Mouse (Mus musculus) liver, embryonic 11.5 days (tissue): ENCODE data around the gene Sap25. TPM values are rescaled to one million over a fixed set of nuclear protein-coding genes. Genes with fewer than 3 reads are reported as not detected.

ENCODE experiments used
- ATAC-seq: fragments of 200-750 bp; cut with Nextera tagmentation; replicated peaks from 2 replicates; pipeline ENCODE4 v1.8.0; 2017; ENCODE audit warnings: moderate number of reproducible peaks, mild to moderate bottlenecking, moderate TSS enrichment, moderate library complexity; ENCODE audit not compliant: low FRiP score
- DNase-seq: peaks from one replicate; pipeline ENCODE4 v3.0.0-alpha.2; 2017; ENCODE audit warnings: low spot score
- H3K27ac ChIP-seq: fragments of 300-500 bp; sonication (generic); 2 replicates; pipeline ENCODE4 v1.5.1; 2014; ENCODE audit warnings: mild to moderate bottlenecking, low read depth, low read length, control low read depth
- H3K27me3 ChIP-seq: fragments of 300-500 bp; sonication (generic); replicated peaks from 2 replicates; pipeline ENCODE4 v1.6.1; 2014; ENCODE audit warnings: low read length, mixed read lengths; ENCODE audit not compliant: control insufficient read depth, insufficient read depth
- H3K36me3 ChIP-seq: fragments of 300-500 bp; sonication (generic); 2 replicates; pipeline ENCODE4 v1.6.1; 2014; ENCODE audit warnings: mild to moderate bottlenecking, low read length, moderate library complexity, mixed read lengths; ENCODE audit not compliant: control insufficient read depth, insufficient read depth
- H3K4me1 ChIP-seq: fragments of 300-500 bp; sonication (generic); replicated peaks from 2 replicates; pipeline ENCODE4 v1.6.1; 2014; ENCODE audit warnings: low read length, mixed read lengths; ENCODE audit not compliant: control insufficient read depth, insufficient read depth
- H3K4me2 ChIP-seq: fragments of 300-500 bp; sonication (generic); 2 replicates; pipeline ENCODE4 v1.6.1; 2014; ENCODE audit warnings: mild to moderate bottlenecking, control low read depth, moderate library complexity
- H3K4me3 ChIP-seq: fragments of 300-500 bp; sonication (generic); 2 replicates; pipeline ENCODE4 v1.5.1; 2014; ENCODE audit warnings: low read depth, low read length, control low read depth
- H3K9ac ChIP-seq: fragments of 300-500 bp; sonication (generic); 2 replicates; pipeline ENCODE4 v1.6.1; 2014; ENCODE audit warnings: low read depth, low read length, control low read depth
- H3K9me3 ChIP-seq: fragments of 300-500 bp; sonication (generic); 2 replicates; pipeline ENCODE4 v1.6.1; 2016; ENCODE audit warnings: low read length, inconsistent platforms, mixed read lengths; ENCODE audit not compliant: control insufficient read depth
- WGBS: fragments of 180-500 bp; shearing (Covaris S2); extraction: QIAGEN DNeasy Blood & Tissue Kit; methylation state at CpG from one replicate; pipeline ENCODE4 v1.1.7; 2014; 5-methylcytosine and 5-hydroxymethylcytosine counted together
- polyA plus RNA-seq: library from polyadenylated mRNA; unstranded; fragments of >200 nt; fragmentation: Nextera tagmentation; extraction: Ambion mirVana; gene quantifications from 2 replicates; pipeline ENCODE4 v1.2.1, GENCODE M21; 2014

Gene Sap25
- polyA plus RNA-seq, 1 experiment from 2014 or later, result 11.9 TPM

GRCm38 (mm10) chr5:137630602-137631001 lies 10.5 kb upstream of the Sap25 start:
- peak overlapping the region; percentile 96 for H3K4me2 ChIP-seq
- peak overlapping the region; percentile 81 for H3K4me3 ChIP-seq
- peaks cover 6% of the 10 kb centered on the region; the same call in 1 of the 2 replicates for H3K36me3 ChIP-seq
- H3K27ac ChIP-seq, result peak overlapping the region; percentile 98
- no peaks in the 10 kb centered on the region for H3K9me3 ChIP-seq
- WGBS, result 24% methylated on average over 3 of the region's 3 CpGs
- H3K9ac ChIP-seq, result peak overlapping the region; percentile 57
- peaks cover 24% of the 10 kb centered on the region for H3K4me1 ChIP-seq
- no peak for DNase-seq
- no peaks in the 10 kb centered on the region for H3K27me3 ChIP-seq
- no peak for ATAC-seq

GRCm38 (mm10) chr5:137631171-137631570 lies 10.0 kb upstream of the Sap25 start:
- WGBS, result 38% methylated on average over 9 of the region's 9 CpGs
- peak overlapping the region; percentile 98 for H3K27ac ChIP-seq
- peaks cover 6% of the 10 kb centered on the region; the same call in 1 of the 2 replicates for H3K36me3 ChIP-seq

GRCm38 (mm10) chr5:137631591-137631990 lies 9.5 kb upstream of the Sap25 start:
- Histone ChIP-seq H3K27me3 (no peaks in the 10 kb centered on the region), H3K27ac (peak overlapping the region; percentile 98), H3K4me3 (peak overlapping the region; percentile 81), H3K36me3 (peaks cover 7% of the 10 kb centered on the region; the same call in 1 of the 2 replicates), H3K4me1 (peaks cover 24% of the 10 kb centered on the region), H3K9ac (peak overlapping the region; percentile 57; the same call in 1 of the 2 replicates), H3K9me3 (no peaks in the 10 kb centered on the region), H3K4me2 (peak overlapping the region; percentile 96)
- DNase-seq, result no peak
- WGBS, result 27% methylated on average over 4 of the region's 4 CpGs
- ATAC-seq, result no peak

More at GRCm38 (mm10) chr5:137631171-137631570, 10.0 kb upstream of the Sap25 start:
- Histone ChIP-seq H3K4me1 (peaks cover 24% of the 10 kb centered on the region), H3K4me2 (peak overlapping the region; percentile 96), H3K9ac (peak overlapping the region; percentile 57), H3K27me3 (no peaks in the 10 kb centered on the region), H3K9me3 (no peaks in the 10 kb centered on the region), H3K4me3 (peak overlapping the region; percentile 81)
- no peak for ATAC-seq
- no peak for DNase-seq

- H3K4me1 ChIP-seq, result peaks cover 24% of the 10 kb centered on the region
- no peak overlapping the region for H3K9ac ChIP-seq
- peaks cover 24% of the 10 kb centered on the region for H3K36me3 ChIP-seq
- ATAC-seq (no peak), DNase-seq (no peak)
- no peak overlapping the region for H3K4me2 ChIP-seq
- H3K27ac ChIP-seq, result no peak overlapping the region
- H3K4me3 ChIP-seq, result no peak overlapping the region
- no peaks in the 10 kb centered on the region for H3K27me3 ChIP-seq
- H3K9me3 ChIP-seq, result no peaks in the 10 kb centered on the region
- 86% methylated on average over 12 of the region's 12 CpGs for WGBS
These were observed 7.6 kb upstream of the Sap25 start for GRCm38 (mm10) chr5:137633397-137634084.

DNA sequence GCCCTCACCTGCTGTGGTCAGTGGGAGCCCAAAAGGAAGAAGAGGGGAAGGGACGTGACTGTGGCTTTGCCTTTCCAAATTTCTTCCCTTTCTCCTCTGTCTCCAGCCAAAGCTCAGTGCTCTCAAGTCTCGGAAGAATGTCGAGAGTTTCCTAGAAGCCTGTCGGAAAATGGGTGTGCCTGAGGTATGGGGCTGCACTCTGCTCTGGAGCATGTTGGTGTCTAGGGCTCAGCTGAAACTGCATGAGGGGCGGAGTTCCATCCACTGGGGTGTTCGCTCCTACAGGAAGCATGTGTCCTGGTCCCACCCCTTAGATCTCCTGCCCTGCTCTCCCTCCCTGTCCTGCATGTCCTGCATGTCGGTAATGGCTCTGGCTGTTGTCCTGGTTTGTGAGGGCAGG lies 1.7 kb upstream of the Sap25 start:
- WGBS, result 76% methylated on average over 7 of the region's 7 CpGs
- ATAC-seq, result no peak

GRCm38 (mm10) chr5:137642886-137643285 lies 1.8 kb downstream of the Sap25 start:
- ATAC-seq (no peak), DNase-seq (no peak)
- Histone ChIP-seq H3K4me3 (no peak overlapping the region), H3K9me3 (no peaks in the 10 kb centered on the region), H3K27me3 (peaks cover 17% of the 10 kb centered on the region), H3K27ac (no peak overlapping the region), H3K4me1 (peaks cover 16% of the 10 kb centered on the region), H3K36me3 (peaks cover 28% of the 10 kb centered on the region), H3K9ac (no peak overlapping the region), H3K4me2 (no peak overlapping the region)
- WGBS, result 71% methylated on average over 4 of the region's 4 CpGs

More for the DNA sequence above, 1.7 kb upstream of the Sap25 start:
- no peak overlapping the region for H3K27ac ChIP-seq
- no peak overlapping the region for H3K9ac ChIP-seq
- DNase-seq, result no peak
- H3K36me3 ChIP-seq, result peaks cover 40% of the 10 kb centered on the region
- no peaks in the 10 kb centered on the region for H3K9me3 ChIP-seq
- peaks cover 10% of the 10 kb centered on the region for H3K27me3 ChIP-seq
- peaks cover 3% of the 10 kb centered on the region for H3K4me1 ChIP-seq
- no peak overlapping the region for H3K4me2 ChIP-seq
- no peak overlapping the region for H3K4me3 ChIP-seq

DNA sequence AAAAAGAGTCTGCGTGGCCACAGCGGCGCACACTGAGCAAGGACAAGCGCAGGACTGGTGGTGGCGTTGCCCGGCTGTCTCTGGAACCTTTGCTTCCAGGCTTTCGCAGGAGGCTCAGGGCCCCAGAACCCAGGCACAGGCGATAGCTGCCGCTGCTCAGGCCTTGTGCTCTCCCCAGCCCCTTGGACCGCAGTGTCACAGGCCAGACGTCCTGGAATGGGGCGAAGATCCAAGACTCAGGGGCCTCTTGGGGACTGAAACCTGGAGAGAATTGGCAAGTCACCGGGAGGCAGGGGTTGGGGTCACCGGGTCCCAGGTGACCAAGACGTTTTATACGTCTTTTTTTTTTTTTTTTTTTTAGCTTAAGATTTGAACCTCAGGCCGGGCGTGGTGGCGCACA lies 3.4 kb downstream of the Sap25 start:
- no peak overlapping the region for H3K27ac ChIP-seq
- ATAC-seq (no peak), DNase-seq (no peak)
- no peaks in the 10 kb centered on the region for H3K9me3 ChIP-seq
- H3K36me3 ChIP-seq, result peaks cover 16% of the 10 kb centered on the region
- 48% methylated on average over 19 of the region's 19 CpGs for WGBS
- H3K4me1 ChIP-seq, result peaks cover 29% of the 10 kb centered on the region
- H3K27me3 ChIP-seq, result peaks cover 17% of the 10 kb centered on the region
- H3K4me3 ChIP-seq, result no peak overlapping the region
- peak overlapping the region; percentile 62 for H3K4me2 ChIP-seq
- H3K9ac ChIP-seq, result no peak overlapping the region

DNA sequence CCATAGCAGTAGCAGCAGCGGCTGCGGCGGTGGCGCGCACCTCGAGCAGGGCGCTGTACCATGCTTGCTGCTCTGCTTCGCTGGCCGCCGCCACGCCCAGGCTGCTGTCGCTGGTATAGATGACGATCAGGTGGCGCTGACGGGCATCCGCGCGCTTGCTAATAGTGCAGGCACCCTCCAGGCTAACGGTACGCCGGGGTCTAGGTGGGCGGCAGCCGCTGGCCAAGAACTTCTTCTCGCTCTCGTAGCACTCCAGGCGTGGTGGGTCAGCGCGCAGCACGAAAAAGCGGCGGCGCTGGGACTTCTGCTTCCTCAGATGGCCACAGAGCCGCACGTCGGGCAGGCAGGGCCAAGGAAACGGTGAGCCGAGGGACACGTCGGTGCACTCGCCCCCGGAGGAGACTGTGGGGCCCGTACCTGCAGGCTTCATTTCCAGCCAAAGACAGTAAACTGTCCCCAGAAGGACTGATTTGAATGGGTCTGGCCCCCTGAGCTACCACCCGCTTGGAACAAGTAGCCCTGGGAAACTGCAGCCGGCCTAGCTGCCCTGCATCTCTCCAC lies 4.0 kb downstream of the Sap25 start:
- H3K4me3 ChIP-seq, result peak overlapping the region; percentile 35
- H3K27me3 ChIP-seq, result peaks cover 17% of the 10 kb centered on the region
- ATAC-seq (peak; percentile 51), DNase-seq (no peak)
- H3K9me3 ChIP-seq, result no peaks in the 10 kb centered on the region
- H3K36me3 ChIP-seq, result peaks cover 9% of the 10 kb centered on the region
- peak overlapping the region; percentile 62 for H3K4me2 ChIP-seq
- H3K27ac ChIP-seq, result no peak overlapping the region
- no peak overlapping the region for H3K9ac ChIP-seq
- peaks cover 34% of the 10 kb centered on the region for H3K4me1 ChIP-seq
- WGBS, result 3% methylated on average over 43 of the region's 44 CpGs
